Mouse (Mus musculus) midbrain, embryonic 10.5 days (tissue): ENCODE data around the gene Vsnl1. TPM values are rescaled to one million over a fixed set of nuclear protein-coding genes. Genes with fewer than 3 reads are reported as not detected.

Experiments
- DNase-seq: peaks from one replicate; pipeline ENCODE4 v3.0.0-alpha.2; 2017; ENCODE audit warnings: low spot score
- H3K27ac ChIP-seq: fragments of 300-500 bp; sonication (generic); replicated peaks from 2 replicates; pipeline ENCODE4 v1.5.1; 2016; ENCODE audit warnings: mild to moderate bottlenecking
- H3K27me3 ChIP-seq: fragments of 300-500 bp; sonication (generic); 2 replicates; pipeline ENCODE4 v1.6.1; 2016; ENCODE audit warnings: low read depth, mild to moderate bottlenecking; ENCODE audit not compliant: poor library complexity, severe bottlenecking
- H3K36me3 ChIP-seq: fragments of 300-500 bp; sonication (generic); 2 replicates; pipeline ENCODE4 v1.6.1; 2016; ENCODE audit warnings: mild to moderate bottlenecking, moderate library complexity
- H3K4me1 ChIP-seq: fragments of 300-500 bp; sonication (generic); 2 replicates; pipeline ENCODE4 v1.6.1; 2016
- H3K4me3 ChIP-seq: fragments of 300-500 bp; sonication (generic); 2 replicates; pipeline ENCODE4 v1.5.1; 2016; ENCODE audit warnings: mild to moderate bottlenecking, moderate library complexity
- H3K9me3 ChIP-seq: fragments of 300-500 bp; sonication (generic); replicated peaks from 2 replicates; pipeline ENCODE4 v1.6.1; 2016; ENCODE audit warnings: mild to moderate bottlenecking
- WGBS: fragments of 180-500 bp; shearing (Covaris S2); methylation state at CpG from one replicate; pipeline ENCODE4 v1.1.7; 2016; 5-methylcytosine and 5-hydroxymethylcytosine counted together
- polyA plus RNA-seq: library from polyadenylated mRNA; unstranded; fragments of >200 nt; fragmentation: Nextera tagmentation; extraction: Ambion mirVana; gene quantifications from 2 replicates; pipeline ENCODE4 v1.2.1, GENCODE M21; 2016

The Vsnl1 gene
- polyA plus RNA-seq = 0.72 and 0.75 TPM in 2 replicates

- Histone ChIP-seq H3K27ac (peak within 1 kb of the TSS; percentile 70; the same call in 1 of the 2 replicates), H3K4me1 (peaks cover 28% of the 10 kb centered on the region), H3K36me3 (no peaks in the 10 kb centered on the region), H3K27me3 (peaks cover 49% of the 10 kb centered on the region), H3K4me3 (peak within 1 kb of the TSS; percentile 53), H3K9me3 (no peaks in the 10 kb centered on the region)
- peak; percentile 89 for DNase-seq
- 5% methylated on average over 34 of the region's 34 CpGs for WGBS
These were observed at the start of gene Vsnl1 for GRCm38 (mm10) chr12:11436497-11437265. Vsnl1 (minus strand) TSS chr12:11436613.

GRCm38 (mm10) chr12:11456632-11457031 is 20.2 kb upstream of the Vsnl1 start:
- Histone ChIP-seq H3K4me3 (peak overlapping the region; percentile 65), H3K36me3 (no peaks in the 10 kb centered on the region), H3K27ac (no peak overlapping the region), H3K27me3 (peaks cover 10% of the 10 kb centered on the region), H3K4me1 (peaks cover 5% of the 10 kb centered on the region), H3K9me3 (no peaks in the 10 kb centered on the region)
- no peak for DNase-seq
- WGBS = 85% methylated on average over 4 of the region's 4 CpGs

GRCm38 (mm10) chr12:11456213-11456612 is 19.8 kb upstream of the Vsnl1 start:
- Histone ChIP-seq H3K36me3 (no peaks in the 10 kb centered on the region), H3K4me3 (peak overlapping the region; percentile 65), H3K4me1 (peaks cover 5% of the 10 kb centered on the region), H3K27ac (peak overlapping the region; percentile 81), H3K9me3 (no peaks in the 10 kb centered on the region), H3K27me3 (peaks cover 10% of the 10 kb centered on the region)
- 6% methylated on average over 11 of the region's 11 CpGs for WGBS
- DNase-seq = no peak

- no peaks in the 10 kb centered on the region for H3K9me3 ChIP-seq
- under 1% methylated on average over 40 of the region's 40 CpGs for WGBS
- peaks cover 10% of the 10 kb centered on the region for H3K27me3 ChIP-seq
- H3K36me3 ChIP-seq = no peaks in the 10 kb centered on the region
- peak; percentile 96 for DNase-seq
- peak within 1 kb of the TSS; percentile 81 for H3K27ac ChIP-seq
- peaks cover 5% of the 10 kb centered on the region for H3K4me1 ChIP-seq
- H3K4me3 ChIP-seq = peak within 1 kb of the TSS; percentile 65
These were observed 19.3 kb upstream of the Vsnl1 start, which contains the start of gene Rad51ap2 for GRCm38 (mm10) chr12:11455549-11456194. Rad51ap2 (plus strand) TSS chr12:11456079.

GRCm38 (mm10) chr12:11454146-11454545 is 17.7 kb upstream of the Vsnl1 start:
- H3K36me3 ChIP-seq = no peaks in the 10 kb centered on the region
- peaks cover 5% of the 10 kb centered on the region for H3K4me1 ChIP-seq
- DNase-seq = no peak
- H3K9me3 ChIP-seq = no peaks in the 10 kb centered on the region
- 73% methylated on average over 5 of the region's 5 CpGs for WGBS
- no peak overlapping the region for H3K27ac ChIP-seq
- peaks cover 10% of the 10 kb centered on the region for H3K27me3 ChIP-seq
- no peak overlapping the region for H3K4me3 ChIP-seq

GRCm38 (mm10) chr12:11437907-11438447 is 1.6 kb upstream of the Vsnl1 start:
- Histone ChIP-seq H3K9me3 (no peaks in the 10 kb centered on the region; the same call in 1 of the 2 replicates), H3K4me3 (peak overlapping the region; percentile 53), H3K4me1 (peaks cover 28% of the 10 kb centered on the region), H3K27ac (0 out of 2 replicates have a peak overlapping the region, but pooled peaks have one; percentile 33), H3K36me3 (no peaks in the 10 kb centered on the region), H3K27me3 (peaks cover 49% of the 10 kb centered on the region)
- WGBS = 27% methylated on average over 23 of the region's 23 CpGs
- no peak for DNase-seq

GRCm38 (mm10) chr12:11437266-11437906 is 973 bp upstream of the Vsnl1 start:
- DNase-seq = peak; percentile 89
- WGBS = 20% methylated on average over 17 of the region's 17 CpGs

GRCm38 (mm10) chr12:11436023-11436350 is 426 bp downstream of the Vsnl1 start:
- Histone ChIP-seq H3K4me1 (peaks cover 28% of the 10 kb centered on the region), H3K9me3 (no peaks in the 10 kb centered on the region), H3K36me3 (no peaks in the 10 kb centered on the region), H3K27ac (no peak overlapping the region), H3K27me3 (peaks cover 49% of the 10 kb centered on the region), H3K4me3 (peak overlapping the region; percentile 53)
- 5% methylated on average over 12 of the region's 12 CpGs for WGBS
- DNase-seq = no peak

More at GRCm38 (mm10) chr12:11437266-11437906, 973 bp upstream of the Vsnl1 start:
- Histone ChIP-seq H3K36me3 (no peaks in the 10 kb centered on the region), H3K4me1 (peaks cover 28% of the 10 kb centered on the region), H3K27me3 (peaks cover 49% of the 10 kb centered on the region), H3K4me3 (peak overlapping the region; percentile 53), H3K9me3 (no peaks in the 10 kb centered on the region), H3K27ac (no peak overlapping the region; the same call in 1 of the 2 replicates)

GRCm38 (mm10) chr12:11435246-11436022 is 979 bp downstream of the Vsnl1 start:
- no peak for DNase-seq
- no peak overlapping the region for H3K27ac ChIP-seq
- H3K4me1 ChIP-seq = peaks cover 28% of the 10 kb centered on the region
- H3K36me3 ChIP-seq = no peaks in the 10 kb centered on the region
- peak overlapping the region; percentile 53 for H3K4me3 ChIP-seq
- H3K27me3 ChIP-seq = peaks cover 49% of the 10 kb centered on the region
- no peaks in the 10 kb centered on the region for H3K9me3 ChIP-seq
- 9% methylated on average over 15 of the region's 15 CpGs for WGBS

GRCm38 (mm10) chr12:11434446-11434845 is 2.0 kb downstream of the Vsnl1 start:
- H3K27ac ChIP-seq = no peak overlapping the region
- no peak for DNase-seq
- no peak overlapping the region for H3K4me3 ChIP-seq
- 78% methylated on average over 8 of the region's 8 CpGs for WGBS
- H3K9me3 ChIP-seq = no peaks in the 10 kb centered on the region
- peaks cover 49% of the 10 kb centered on the region for H3K27me3 ChIP-seq
- H3K36me3 ChIP-seq = no peaks in the 10 kb centered on the region
- H3K4me1 ChIP-seq = peaks cover 28% of the 10 kb centered on the region

- peaks cover 45% of the 10 kb centered on the region for H3K27me3 ChIP-seq
- no peak for DNase-seq
- no peak overlapping the region for H3K27ac ChIP-seq
- no peak overlapping the region for H3K4me3 ChIP-seq
- H3K4me1 ChIP-seq = peaks cover 28% of the 10 kb centered on the region
- 50% methylated on average over 1 of the region's 1 CpGs for WGBS
- no peaks in the 10 kb centered on the region for H3K9me3 ChIP-seq
- H3K36me3 ChIP-seq = no peaks in the 10 kb centered on the region
These were observed 2.7 kb downstream of the Vsnl1 start for GRCm38 (mm10) chr12:11433716-11434115.

- peaks cover 27% of the 10 kb centered on the region for H3K4me1 ChIP-seq
- peaks cover 39% of the 10 kb centered on the region for H3K27me3 ChIP-seq
- no peaks in the 10 kb centered on the region for H3K9me3 ChIP-seq
- 86% methylated on average over 1 of the region's 1 CpGs for WGBS
- DNase-seq = no peak
- no peak overlapping the region for H3K4me3 ChIP-seq
- H3K27ac ChIP-seq = no peak overlapping the region
- H3K36me3 ChIP-seq = no peaks in the 10 kb centered on the region
These were observed 3.3 kb downstream of the Vsnl1 start for GRCm38 (mm10) chr12:11433126-11433525.
